Mouse (Mus musculus) mature B cell (primary cell): ENCODE data around the gene Lbhd2.

Experiments
- in situ Hi-C: fragments of 300-500 bp; cut with MboI; formaldehyde crosslinking; loops from 2 replicates; pipeline ENCODE4 v1.14.3; 2019

The Lbhd2 gene

GRCm38 (mm10) chr12:111406622-111407021 is at the start of gene Lbhd2:
Gene Lbhd2, plus strand, starts transcription at chr12:111406809.
- in situ Hi-C loops: no loop called here

- in situ Hi-C loops: no loop called here
Measured at GRCm38 (mm10) chr12:111360671-111361070, 45.9 kb upstream of the Lbhd2 start.

- in situ Hi-C loops: no loop called here
Measured at GRCm38 (mm10) chr12:111361319-111362098, 45.1 kb upstream of the Lbhd2 start.

GRCm38 (mm10) chr12:111364234-111364633 is 42.4 kb upstream of the Lbhd2 start:
- in situ Hi-C loops: no loop called here

GRCm38 (mm10) chr12:111367065-111367464 is 39.5 kb upstream of the Lbhd2 start:
- in situ Hi-C loops: no loop called here

GRCm38 (mm10) chr12:111370249-111370648 is 36.4 kb upstream of the Lbhd2 start:
- in situ Hi-C loops: no loop called here

GRCm38 (mm10) chr12:111371905-111372304 is 34.7 kb upstream of the Lbhd2 start:
- in situ Hi-C loops: no loop called here

GRCm38 (mm10) chr12:111373411-111373810 is 33.2 kb upstream of the Lbhd2 start:
- in situ Hi-C loops: no loop called here

GRCm38 (mm10) chr12:111374727-111375126 is 31.9 kb upstream of the Lbhd2 start:
- in situ Hi-C loops: no loop called here

- in situ Hi-C loops: no loop called here
Measured at GRCm38 (mm10) chr12:111375559-111375958, 31.1 kb upstream of the Lbhd2 start.

GRCm38 (mm10) chr12:111376053-111376452 is 30.6 kb upstream of the Lbhd2 start:
- in situ Hi-C loops: no loop called here

GRCm38 (mm10) chr12:111376826-111377331 is 29.7 kb upstream of the Lbhd2 start:
- in situ Hi-C loops: no loop called here

GRCm38 (mm10) chr12:111377376-111377973 is 29.1 kb upstream of the Lbhd2 start, which contains the start of gene Cdc42bpb:
Gene Cdc42bpb, minus strand, starts transcription at chr12:111377718.
- in situ Hi-C loops: no loop called here

GRCm38 (mm10) chr12:111377986-111378490 is 28.6 kb upstream of the Lbhd2 start:
- in situ Hi-C loops: no loop called here

GRCm38 (mm10) chr12:111378812-111379211 is 27.8 kb upstream of the Lbhd2 start:
- in situ Hi-C loops: no loop called here

GRCm38 (mm10) chr12:111385883-111386641 is 20.5 kb upstream of the Lbhd2 start:
- in situ Hi-C loops: no loop called here

- in situ Hi-C loops: no loop called here
Measured at GRCm38 (mm10) chr12:111386642-111387120, 19.9 kb upstream of the Lbhd2 start.

GRCm38 (mm10) chr12:111387146-111387545 is 19.5 kb upstream of the Lbhd2 start:
- in situ Hi-C loops: no loop called here

- in situ Hi-C loops: no loop called here
Measured at GRCm38 (mm10) chr12:111394008-111394407, 12.6 kb upstream of the Lbhd2 start.

GRCm38 (mm10) chr12:111396997-111397396 is 9.6 kb upstream of the Lbhd2 start:
- in situ Hi-C loops: no loop called here

- in situ Hi-C loops: no loop called here
Measured at GRCm38 (mm10) chr12:111401454-111402184, 5.0 kb upstream of the Lbhd2 start.
